Mouse (Mus musculus): ENCODE results near the gene Use1. TPM values are rescaled to one million over a fixed set of nuclear protein-coding genes. Genes with fewer than 3 reads are reported as not detected.

The Use1 gene
- polyA plus RNA-seq, 1 experiment from 2014 or later, result 92.1 TPM

DNA sequence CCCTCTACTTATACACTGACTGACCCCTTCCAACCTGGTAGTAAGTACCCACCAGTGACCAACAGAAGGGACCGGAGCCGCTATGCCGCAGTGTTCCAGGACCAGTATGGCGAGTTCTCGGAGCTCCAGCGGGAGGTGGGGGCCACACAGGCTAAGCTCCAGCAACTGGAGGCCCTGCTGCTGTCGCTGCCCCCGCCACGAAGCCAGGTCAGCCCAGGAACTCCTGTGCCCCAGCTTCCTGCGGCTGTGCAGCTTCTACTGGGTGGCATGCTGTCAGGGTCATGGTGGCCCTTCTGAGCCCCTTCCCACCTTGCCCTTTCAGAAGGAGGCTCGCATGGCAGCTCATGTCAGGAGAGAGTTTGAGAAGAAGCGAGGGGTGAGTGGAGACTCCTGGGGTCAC, 5.8 kb downstream of the Use1 start:
- no peak overlapping the region for H3K4me3 ChIP-seq (ENCODE audit: low read depth, low read length)

DNA sequence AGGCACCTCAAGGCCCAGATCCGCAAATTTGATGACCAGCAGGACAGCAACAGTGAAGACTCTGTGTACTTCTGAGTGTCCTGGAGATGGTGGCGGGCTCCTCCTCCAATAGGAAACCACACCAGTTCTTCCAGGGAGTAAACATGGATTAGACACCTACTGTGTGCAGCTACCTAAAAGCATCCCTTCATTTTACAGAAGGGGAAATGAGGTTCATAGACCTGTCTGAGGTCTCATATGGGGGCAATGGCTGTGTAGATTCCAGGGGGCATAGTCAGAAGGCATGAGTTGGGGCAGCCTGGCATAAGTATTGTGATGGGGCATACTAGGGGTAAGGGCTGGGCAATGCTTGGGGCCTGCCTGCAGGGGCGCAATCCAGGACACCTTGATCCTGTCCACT, 6.4 kb downstream of the Use1 start:
- no peaks in the 10 kb centered on the region for H3K27me3 ChIP-seq (ENCODE audit: control insufficient read depth, insufficient read depth, low read length)
- DNase-seq (ENCODE audit: low spot score) (no peak), ATAC-seq (ENCODE audit: insufficient number of reproducible peaks, low FRiP score, low TSS enrichment, low read depth) (no peak)
- 90% methylated on average over 3 of the region's 3 CpGs for WGBS
- peaks cover 19% of the 10 kb centered on the region for H3K4me1 ChIP-seq (ENCODE audit: control insufficient read depth, insufficient read depth, low read length)
- H3K9ac ChIP-seq (ENCODE audit: low read length), result no peak overlapping the region
- H3K4me3 ChIP-seq (ENCODE audit: low read depth, low read length), result no peak overlapping the region
- H3K9me3 ChIP-seq (ENCODE audit: control insufficient read depth, low read length), result no peaks in the 10 kb centered on the region
- H3K27ac ChIP-seq (replicated peaks; ENCODE audit: low read depth, low read length), result no peak overlapping the region
- peaks cover 11% of the 10 kb centered on the region; the same call in 1 of the 2 replicates for H3K36me3 ChIP-seq (ENCODE audit: control insufficient read depth, insufficient read depth, low read length)
- no peak overlapping the region for H3K4me2 ChIP-seq (ENCODE audit: low read depth, severe bottlenecking)

More for the DNA sequence above, 5.8 kb downstream of the Use1 start:
- 83% methylated on average over 12 of the region's 12 CpGs for WGBS
- H3K36me3 ChIP-seq (ENCODE audit: control insufficient read depth, insufficient read depth, low read length), result peaks cover 8% of the 10 kb centered on the region; the same call in 1 of the 2 replicates
- peaks cover 22% of the 10 kb centered on the region for H3K4me1 ChIP-seq (ENCODE audit: control insufficient read depth, insufficient read depth, low read length)
- ATAC-seq (ENCODE audit: insufficient number of reproducible peaks, low FRiP score, low TSS enrichment, low read depth) (no peak), DNase-seq (ENCODE audit: low spot score) (no peak)
- no peaks in the 10 kb centered on the region for H3K9me3 ChIP-seq (ENCODE audit: control insufficient read depth, low read length)
- no peak overlapping the region; the same call in 1 of the 2 replicates for H3K27ac ChIP-seq (replicated peaks; ENCODE audit: low read depth, low read length)
- H3K9ac ChIP-seq (ENCODE audit: low read length), result no peak overlapping the region
- H3K4me2 ChIP-seq (ENCODE audit: low read depth, severe bottlenecking), result no peak overlapping the region
- no peaks in the 10 kb centered on the region for H3K27me3 ChIP-seq (ENCODE audit: control insufficient read depth, insufficient read depth, low read length)

DNA sequence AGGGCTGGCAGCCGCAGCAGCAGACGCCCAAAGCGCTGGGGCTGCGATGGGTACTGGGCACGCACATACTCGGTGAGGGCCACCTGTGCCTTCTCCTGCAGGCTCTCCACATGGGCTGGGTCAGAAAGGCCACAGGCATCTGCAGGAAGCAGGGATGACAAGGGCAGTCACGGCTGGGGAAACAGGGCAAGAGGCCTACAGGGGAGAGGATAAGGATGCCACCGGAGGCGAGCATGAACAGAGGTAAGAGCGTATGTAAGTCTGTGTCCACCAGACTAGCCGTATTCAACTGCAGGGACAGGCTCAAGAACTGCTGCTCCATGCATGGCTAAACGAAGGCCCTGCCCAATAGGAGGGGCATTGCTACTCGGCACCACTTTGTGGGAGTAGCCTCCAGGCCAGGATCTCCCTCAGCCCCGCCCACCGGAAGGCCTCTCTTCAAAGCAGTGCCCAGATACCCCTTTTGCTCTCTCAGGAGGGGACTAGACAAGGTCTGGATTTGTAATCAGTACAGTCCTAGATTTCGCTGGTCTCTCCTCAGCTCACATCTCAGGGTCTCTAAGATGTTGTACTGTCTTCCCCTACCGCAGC, 8.1 kb downstream of the Use1 start:
- H3K27me3 ChIP-seq (ENCODE audit: control insufficient read depth, insufficient read depth, low read length), result no peaks in the 10 kb centered on the region
- H3K4me2 ChIP-seq (ENCODE audit: low read depth, severe bottlenecking), result no peak overlapping the region
- no peaks in the 10 kb centered on the region for H3K9me3 ChIP-seq (ENCODE audit: control insufficient read depth, low read length)
- DNase-seq (ENCODE audit: low spot score) (no peak), ATAC-seq (ENCODE audit: insufficient number of reproducible peaks, low FRiP score, low TSS enrichment, low read depth) (no peak)
- WGBS, result 73% methylated on average over 17 of the region's 17 CpGs
- no peak overlapping the region for H3K4me3 ChIP-seq (ENCODE audit: low read depth, low read length)
- H3K4me1 ChIP-seq (ENCODE audit: control insufficient read depth, insufficient read depth, low read length), result peaks cover 24% of the 10 kb centered on the region
- peaks cover 9% of the 10 kb centered on the region; the same call in 1 of the 2 replicates for H3K36me3 ChIP-seq (ENCODE audit: control insufficient read depth, insufficient read depth, low read length)
- H3K9ac ChIP-seq (ENCODE audit: low read length), result no peak overlapping the region
- H3K27ac ChIP-seq (replicated peaks; ENCODE audit: low read depth, low read length), result no peak overlapping the region

DNA sequence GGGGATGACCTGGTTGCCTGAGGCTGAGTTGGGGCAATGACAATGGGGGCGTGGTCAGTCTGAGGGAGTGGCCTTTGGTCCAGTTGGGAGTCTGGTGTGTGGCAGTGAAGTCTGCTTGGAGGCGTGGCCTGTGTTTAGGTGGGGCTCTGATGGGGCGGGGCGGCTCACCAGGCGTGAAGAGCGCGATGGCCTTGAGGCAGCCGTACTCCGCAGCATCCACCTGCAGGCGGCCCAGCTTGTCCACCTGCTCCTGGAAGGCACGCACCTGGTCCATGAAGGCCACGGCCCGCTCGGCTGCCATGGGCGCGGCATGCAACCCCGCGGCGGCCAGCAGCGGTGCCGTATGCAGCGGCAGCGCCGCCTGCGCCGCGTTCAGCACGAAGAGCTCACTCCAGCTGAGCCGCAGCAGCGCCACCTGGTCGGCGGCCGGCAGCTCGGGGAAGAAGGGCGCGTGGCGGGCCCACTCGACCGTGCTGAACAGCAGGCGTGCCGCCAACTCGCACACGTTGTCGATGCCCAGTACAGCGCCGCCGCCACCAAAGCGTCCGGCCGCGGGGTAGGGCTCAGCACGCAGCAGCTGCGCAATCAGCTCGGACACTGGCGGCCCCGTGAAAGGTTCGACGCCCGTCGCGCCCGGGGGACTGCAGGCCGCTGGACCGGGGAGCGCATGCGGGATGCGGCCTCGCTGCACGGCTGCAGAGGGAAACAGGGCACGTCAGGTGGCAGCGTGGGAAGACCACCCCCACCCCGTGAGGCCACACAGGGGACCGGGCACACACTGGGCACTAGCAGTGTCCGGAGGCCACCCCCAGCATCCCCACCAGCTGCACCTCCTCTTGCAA, 9.2 kb downstream of the Use1 start:
- no peaks in the 10 kb centered on the region for H3K27me3 ChIP-seq (ENCODE audit: control insufficient read depth, insufficient read depth, low read length)
- no peaks in the 10 kb centered on the region for H3K9me3 ChIP-seq (ENCODE audit: control insufficient read depth, low read length)
- H3K4me3 ChIP-seq (ENCODE audit: low read depth, low read length), result peak overlapping the region; percentile 22
- WGBS, result 5% methylated on average over 73 of the region's 74 CpGs
- H3K9ac ChIP-seq (ENCODE audit: low read length), result peak overlapping the region; percentile 37; the same call in 1 of the 2 replicates
- DNase-seq (ENCODE audit: low spot score) (peak; percentile 69), ATAC-seq (ENCODE audit: insufficient number of reproducible peaks, low FRiP score, low TSS enrichment, low read depth) (no peak)
- H3K36me3 ChIP-seq (ENCODE audit: control insufficient read depth, insufficient read depth, low read length), result peaks cover 9% of the 10 kb centered on the region; the same call in 1 of the 2 replicates
- H3K4me1 ChIP-seq (ENCODE audit: control insufficient read depth, insufficient read depth, low read length), result peaks cover 33% of the 10 kb centered on the region
- peak overlapping the region; percentile 56 for H3K4me2 ChIP-seq (ENCODE audit: low read depth, severe bottlenecking)
- 0 out of 2 replicates have a peak overlapping the region, but pooled peaks have one; percentile 33 for H3K27ac ChIP-seq (replicated peaks; ENCODE audit: low read depth, low read length)

DNA sequence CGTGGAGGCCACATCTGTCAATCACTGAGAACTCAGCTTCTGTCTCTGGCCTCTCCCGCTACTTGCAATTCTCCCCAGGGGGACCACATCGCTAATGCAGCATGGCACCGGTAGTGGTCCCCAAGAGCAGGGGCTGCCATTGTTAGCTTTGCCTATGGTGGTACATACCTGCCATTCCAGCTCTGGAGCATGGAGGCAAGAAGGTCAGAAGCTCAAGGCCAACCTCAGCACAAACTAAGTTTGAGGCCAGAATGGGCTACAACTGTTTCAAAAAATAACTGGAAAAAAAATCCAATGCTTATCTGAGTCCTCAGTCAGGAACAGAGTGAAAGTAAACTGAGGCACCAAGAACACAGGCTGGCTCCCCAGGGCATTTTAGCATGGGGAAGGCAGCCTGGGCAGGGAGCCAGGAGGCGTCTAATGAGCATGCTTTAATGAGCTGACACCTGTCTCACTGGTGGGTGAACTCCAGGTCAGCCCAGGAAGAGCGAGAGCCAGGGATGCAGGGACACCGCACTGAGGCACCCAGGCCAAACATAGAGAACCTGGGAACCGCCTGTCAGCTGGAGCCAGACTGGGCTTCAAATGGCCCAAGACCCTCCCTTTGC, 9.9 kb downstream of the Use1 start:
- Histone ChIP-seq H3K9ac (ENCODE audit: low read length) (peak overlapping the region; percentile 37; the same call in 1 of the 2 replicates), H3K27ac (replicated peaks; ENCODE audit: low read depth, low read length) (no peak overlapping the region), H3K27me3 (ENCODE audit: control insufficient read depth, insufficient read depth, low read length) (no peaks in the 10 kb centered on the region), H3K36me3 (ENCODE audit: control insufficient read depth, insufficient read depth, low read length) (peaks cover 9% of the 10 kb centered on the region; the same call in 1 of the 2 replicates), H3K4me3 (ENCODE audit: low read depth, low read length) (peak overlapping the region; percentile 22), H3K4me1 (ENCODE audit: control insufficient read depth, insufficient read depth, low read length) (peaks cover 33% of the 10 kb centered on the region), H3K4me2 (ENCODE audit: low read depth, severe bottlenecking) (peak overlapping the region; percentile 56), H3K9me3 (ENCODE audit: control insufficient read depth, low read length) (no peaks in the 10 kb centered on the region)
- WGBS, result 41% methylated on average over 8 of the region's 8 CpGs
- no peak for DNase-seq (ENCODE audit: low spot score)
- no peak for ATAC-seq (ENCODE audit: insufficient number of reproducible peaks, low FRiP score, low TSS enrichment, low read depth)

DNA sequence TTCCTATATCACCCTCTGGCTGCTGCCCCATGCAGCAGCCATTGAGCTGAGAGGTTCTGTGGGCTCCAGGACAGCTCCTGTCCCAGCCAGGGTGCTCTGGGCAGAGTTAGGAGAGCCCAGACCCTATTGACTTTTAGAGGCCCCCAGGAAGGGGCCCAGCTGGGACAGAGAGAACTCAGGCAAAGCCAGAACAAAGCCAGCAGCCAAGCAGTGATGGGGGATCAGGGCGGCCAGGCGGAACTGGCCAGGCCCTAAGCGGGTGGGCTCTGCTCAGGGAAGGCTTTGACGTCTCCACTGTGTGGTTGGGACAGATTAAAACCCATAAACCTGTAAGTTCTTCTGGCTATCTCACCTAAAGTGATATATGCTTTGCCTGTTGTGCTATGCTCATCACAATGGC, 12.4 kb downstream of the Use1 start:
- H3K4me1 ChIP-seq (ENCODE audit: control insufficient read depth, insufficient read depth, low read length), result peaks cover 36% of the 10 kb centered on the region
- H3K4me3 ChIP-seq (ENCODE audit: low read depth, low read length), result no peak overlapping the region
- no peak overlapping the region for H3K9ac ChIP-seq (ENCODE audit: low read length)
- no peaks in the 10 kb centered on the region for H3K9me3 ChIP-seq (ENCODE audit: control insufficient read depth, low read length)
- H3K27ac ChIP-seq (replicated peaks; ENCODE audit: low read depth, low read length), result no peak overlapping the region
- peak overlapping the region; percentile 98; the same call in 1 of the 2 replicates for H3K4me2 ChIP-seq (ENCODE audit: low read depth, severe bottlenecking)
- ATAC-seq (ENCODE audit: insufficient number of reproducible peaks, low FRiP score, low TSS enrichment, low read depth) (no peak), DNase-seq (ENCODE audit: low spot score) (no peak)
- H3K36me3 ChIP-seq (ENCODE audit: control insufficient read depth, insufficient read depth, low read length), result peaks cover 9% of the 10 kb centered on the region; the same call in 1 of the 2 replicates
- 66% methylated on average over 4 of the region's 4 CpGs for WGBS
- no peaks in the 10 kb centered on the region for H3K27me3 ChIP-seq (ENCODE audit: control insufficient read depth, insufficient read depth, low read length)

DNA sequence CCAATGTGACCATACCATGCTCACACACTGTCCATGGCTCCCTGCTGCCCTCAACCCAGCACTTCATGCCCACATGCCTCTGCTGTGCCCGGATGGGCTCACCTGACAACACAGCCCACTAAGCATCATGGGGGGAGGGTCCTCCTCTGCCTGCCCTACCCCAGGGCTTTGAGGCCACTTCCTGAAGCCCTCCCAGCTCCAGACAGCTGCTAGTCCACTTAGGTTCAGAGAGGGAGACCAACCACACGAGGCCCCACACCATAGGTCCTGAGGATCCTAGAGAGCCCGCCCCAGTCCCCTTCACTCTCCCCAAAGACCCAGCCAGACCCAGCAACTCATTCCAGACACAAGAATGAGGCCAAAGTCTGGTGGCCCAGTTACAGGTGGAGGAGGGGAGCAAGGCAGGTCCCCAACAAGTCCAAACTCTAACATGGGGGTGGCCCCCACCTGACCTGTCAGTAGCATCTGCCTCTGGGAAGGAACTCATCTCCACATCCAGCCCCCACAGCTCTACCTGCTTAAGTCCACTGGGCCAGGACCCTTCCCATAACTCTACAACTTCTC, 12.9 kb downstream of the Use1 start:
- no peak for DNase-seq (ENCODE audit: low spot score)
- Histone ChIP-seq H3K9ac (ENCODE audit: low read length) (peak overlapping the region; percentile 90), H3K27me3 (ENCODE audit: control insufficient read depth, insufficient read depth, low read length) (no peaks in the 10 kb centered on the region), H3K27ac (replicated peaks; ENCODE audit: low read depth, low read length) (no peak overlapping the region), H3K36me3 (ENCODE audit: control insufficient read depth, insufficient read depth, low read length) (peaks cover 7% of the 10 kb centered on the region; the same call in 1 of the 2 replicates), H3K9me3 (ENCODE audit: control insufficient read depth, low read length) (no peaks in the 10 kb centered on the region), H3K4me1 (ENCODE audit: control insufficient read depth, insufficient read depth, low read length) (peaks cover 36% of the 10 kb centered on the region), H3K4me2 (ENCODE audit: low read depth, severe bottlenecking) (peak overlapping the region; percentile 98), H3K4me3 (ENCODE audit: low read depth, low read length) (peak overlapping the region; percentile 92)
- 38% methylated on average over 3 of the region's 3 CpGs for WGBS
- ATAC-seq (ENCODE audit: insufficient number of reproducible peaks, low FRiP score, low TSS enrichment, low read depth), result no peak
